Mouse (Mus musculus): ENCODE results near the gene Fam57b.

GRCm38 (mm10) chr7:126777476-126777875, 20.0 kb upstream of the Fam57b start:
- TF ChIP-seq GATA1 (IDR thresholded peaks at IDR 0.05; ENCODE audit: low read length), result no peak
- no peak for TF ChIP-seq TAL1 (IDR thresholded peaks at IDR 0.05; ENCODE audit: low read length)

Data from erythroblast, embryonic 14.5 days (primary cell).